Mouse (Mus musculus) 416B (cell line): ENCODE measurements around the gene Dclk1.
A peak's percentile ranks its signal among the peaks of the same experiment; 100 is the strongest.

ENCODE experiments used
- DNase-seq: peaks from one replicate; pipeline ENCODE4 v3.0.0; 2011; ENCODE audit warnings: low read depth

The Dclk1 gene

DNA sequence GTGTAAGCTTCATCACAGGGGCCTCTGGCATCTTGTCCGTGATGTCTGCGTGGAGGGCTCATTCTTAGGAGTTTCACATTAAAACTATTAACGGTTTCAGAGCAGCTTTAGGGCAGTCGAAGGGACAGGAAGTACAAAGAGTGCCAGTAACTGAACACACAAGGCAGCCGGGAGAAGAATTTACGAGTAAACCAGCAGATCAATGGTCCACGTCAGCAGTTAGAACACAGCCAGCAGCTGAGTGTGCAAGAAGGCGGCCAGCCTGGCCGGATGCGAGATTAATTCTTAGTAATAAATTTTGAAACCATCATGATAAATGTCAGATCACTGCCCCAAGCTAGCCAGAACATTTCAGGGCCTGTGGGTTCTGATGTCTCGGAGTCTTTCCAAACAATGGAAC lies 94.7 kb downstream of the Dclk1 start:
- DNase-seq = no peak

GRCm38 (mm10) chr3:55337671-55338070 lies 95.5 kb downstream of the Dclk1 start:
- no peak for DNase-seq

DNA sequence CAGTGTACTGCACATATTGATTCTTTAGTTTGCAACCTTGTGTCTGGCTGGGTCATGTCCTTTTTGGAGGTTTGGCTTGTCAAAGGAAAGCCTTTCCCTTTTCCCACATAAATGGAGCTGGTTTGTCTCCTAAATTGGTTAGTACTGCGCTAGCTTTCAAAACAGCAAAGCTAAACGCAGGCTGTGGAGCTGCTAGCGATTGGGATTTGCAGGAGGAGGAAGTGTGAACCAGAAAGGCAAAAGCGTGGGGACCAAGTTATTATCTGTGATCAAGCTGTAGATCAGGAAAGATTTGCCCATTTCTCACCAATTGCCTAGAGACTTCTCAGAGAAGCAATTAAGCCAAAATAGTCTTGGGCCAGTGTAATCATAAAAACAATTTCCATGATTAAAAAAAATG lies 100.3 kb downstream of the Dclk1 start:
- no peak for DNase-seq

- DNase-seq = no peak
These were observed 105.3 kb downstream of the Dclk1 start for GRCm38 (mm10) chr3:55347371-55348025.

- no peak for DNase-seq
These were observed 105.8 kb downstream of the Dclk1 start for GRCm38 (mm10) chr3:55348026-55348390.

DNA sequence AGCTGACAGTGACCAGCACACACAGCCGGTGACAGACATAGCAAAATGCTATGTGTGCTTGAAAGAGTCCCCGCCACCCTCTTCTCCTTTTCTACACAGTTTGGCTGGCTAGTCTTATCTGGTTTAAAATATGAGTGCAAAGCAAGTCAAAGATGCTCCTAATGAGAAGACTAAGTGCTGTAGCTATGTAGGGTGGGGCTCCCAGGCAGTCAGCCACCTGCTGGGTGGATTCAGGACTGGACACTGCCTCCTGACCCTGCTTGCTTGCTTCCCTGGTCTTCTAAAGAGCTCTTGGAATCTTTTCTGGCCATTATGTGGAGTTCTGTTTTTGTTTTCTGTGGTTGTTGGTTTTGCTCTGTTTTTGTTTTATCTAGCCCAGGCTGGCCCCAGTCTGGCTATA lies 108.0 kb downstream of the Dclk1 start:
- no peak for DNase-seq

GRCm38 (mm10) chr3:55351281-55352052 lies 109.3 kb downstream of the Dclk1 start:
- no peak for DNase-seq

GRCm38 (mm10) chr3:55352529-55352928 lies 110.4 kb downstream of the Dclk1 start:
- DNase-seq = no peak

DNA sequence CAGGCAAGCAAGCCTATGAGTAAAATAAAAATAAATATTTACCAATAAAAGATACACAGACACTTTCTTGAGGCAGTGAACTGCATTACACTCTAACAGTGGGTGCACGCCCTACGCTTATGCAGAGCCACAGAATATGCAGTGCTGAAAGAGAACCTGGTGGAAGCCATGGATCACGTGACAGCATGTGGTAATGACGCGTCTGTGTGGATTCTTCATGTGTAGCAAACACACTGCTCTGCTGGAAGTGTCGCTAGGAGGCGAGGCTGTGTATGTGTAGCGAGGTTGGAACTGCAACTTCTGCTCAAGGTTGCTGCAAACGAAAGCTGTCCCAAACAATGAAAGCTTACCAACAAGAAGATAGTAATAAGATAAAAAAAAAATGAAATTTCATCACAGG lies 111.0 kb downstream of the Dclk1 start:
- peak; percentile 25 for DNase-seq

DNA sequence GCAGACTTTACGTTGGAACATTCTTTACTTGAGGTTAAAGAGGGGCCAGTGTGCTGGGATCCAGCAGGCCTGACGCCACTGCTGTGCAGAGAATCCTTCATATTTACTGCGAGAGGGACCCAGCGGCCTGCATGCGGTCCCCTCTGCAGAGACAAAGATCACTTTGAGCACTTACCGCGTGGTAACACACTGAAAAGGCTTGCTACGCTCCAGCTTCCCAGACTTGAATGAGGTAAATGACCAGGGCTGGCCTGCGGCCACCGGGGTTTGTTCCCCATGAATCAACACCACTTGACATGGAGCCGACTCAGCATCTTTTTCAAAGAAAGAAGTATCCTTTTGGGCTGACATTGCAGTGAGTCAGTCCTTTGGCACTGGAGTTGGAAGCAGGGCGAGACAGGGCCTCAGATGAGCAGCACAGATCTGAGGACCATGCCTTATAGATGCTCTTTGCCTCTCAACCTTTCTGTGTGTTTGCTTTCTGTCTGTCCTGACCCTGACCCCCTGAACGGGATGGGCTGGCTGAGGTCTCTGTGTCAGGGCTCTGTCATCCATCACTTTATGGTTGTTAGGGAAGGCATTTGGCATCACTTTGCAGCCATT lies 111.8 kb downstream of the Dclk1 start:
- DNase-seq = peak; percentile 7

- peak; percentile 72 for DNase-seq
These were observed 112.6 kb downstream of the Dclk1 start for GRCm38 (mm10) chr3:55354765-55355164.

DNA sequence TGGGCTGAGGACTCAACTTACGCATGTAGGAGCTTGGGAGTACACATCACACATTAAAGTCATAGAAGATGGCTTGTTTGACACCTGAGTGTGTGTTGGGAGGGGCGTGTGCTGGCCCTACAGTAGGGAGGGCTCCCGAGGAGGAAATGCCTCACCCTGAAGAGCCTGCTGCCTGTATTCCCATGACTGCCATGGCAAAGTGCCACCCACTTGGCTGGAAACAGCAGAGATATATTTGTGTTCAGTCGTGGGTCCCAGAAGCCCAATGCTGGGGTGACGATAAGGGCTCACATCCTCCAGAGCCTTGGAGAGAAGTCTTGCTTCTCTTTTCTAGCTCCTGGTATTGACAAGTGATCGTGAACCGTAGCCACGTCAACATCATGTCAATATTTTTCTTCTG lies 116.3 kb downstream of the Dclk1 start:
- no peak for DNase-seq

DNA sequence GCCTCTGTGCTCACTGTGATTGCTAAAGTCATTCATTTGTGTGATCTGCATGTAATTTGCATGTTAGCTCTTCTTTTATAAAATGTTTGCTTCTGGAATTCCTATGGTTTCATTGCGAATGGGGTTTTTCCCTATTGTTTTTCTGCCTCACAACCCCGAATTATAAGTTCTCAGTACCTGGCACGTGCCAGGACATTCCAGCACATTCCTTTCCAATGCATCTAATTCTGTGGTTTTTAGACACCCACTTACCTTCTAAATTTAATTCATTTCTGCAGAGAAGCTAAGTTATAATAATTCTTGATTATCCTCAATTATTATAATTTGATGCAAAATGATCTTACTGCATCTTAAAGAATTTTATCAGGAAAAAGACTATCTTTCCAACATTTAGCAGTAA lies 118.7 kb downstream of the Dclk1 start:
- DNase-seq = no peak

DNA sequence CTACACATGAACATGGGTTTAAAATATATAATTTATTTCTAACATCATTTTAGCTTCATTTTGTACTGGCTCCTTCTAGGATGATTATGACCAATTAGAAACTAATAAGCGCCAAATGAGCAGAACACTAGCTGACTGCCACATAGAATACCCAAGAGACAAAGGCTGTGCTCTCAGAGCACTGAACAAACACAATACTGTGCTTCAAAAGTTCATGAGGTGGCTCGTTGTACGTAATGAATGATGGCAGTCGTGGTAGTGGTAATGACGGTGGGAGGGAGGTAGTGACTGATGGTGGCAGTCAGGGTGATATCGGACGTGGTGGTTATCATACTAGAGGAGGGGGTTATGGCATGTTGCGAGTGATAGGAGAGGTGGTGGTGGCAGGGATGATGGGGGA lies 125.0 kb downstream of the Dclk1 start:
- no peak for DNase-seq

DNA sequence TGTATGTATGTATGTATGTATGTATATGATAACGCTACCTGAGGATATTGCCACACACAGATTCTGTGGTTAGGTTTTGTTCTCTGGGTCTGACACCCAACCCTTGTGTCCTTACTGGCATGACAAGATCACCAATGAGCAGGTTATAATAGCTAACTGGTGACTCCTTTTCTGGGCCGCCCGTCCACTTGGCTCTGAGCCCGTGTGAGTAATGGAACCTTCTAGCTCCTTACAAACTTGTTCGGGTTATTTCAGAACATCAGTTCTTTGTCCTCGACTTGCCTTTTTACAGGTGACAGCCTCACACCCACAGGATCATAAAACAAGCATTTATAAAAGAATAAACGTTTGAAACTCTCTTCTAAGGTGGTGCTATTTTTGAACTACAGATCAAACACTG lies 127.0 kb downstream of the Dclk1 start:
- DNase-seq = no peak

DNA sequence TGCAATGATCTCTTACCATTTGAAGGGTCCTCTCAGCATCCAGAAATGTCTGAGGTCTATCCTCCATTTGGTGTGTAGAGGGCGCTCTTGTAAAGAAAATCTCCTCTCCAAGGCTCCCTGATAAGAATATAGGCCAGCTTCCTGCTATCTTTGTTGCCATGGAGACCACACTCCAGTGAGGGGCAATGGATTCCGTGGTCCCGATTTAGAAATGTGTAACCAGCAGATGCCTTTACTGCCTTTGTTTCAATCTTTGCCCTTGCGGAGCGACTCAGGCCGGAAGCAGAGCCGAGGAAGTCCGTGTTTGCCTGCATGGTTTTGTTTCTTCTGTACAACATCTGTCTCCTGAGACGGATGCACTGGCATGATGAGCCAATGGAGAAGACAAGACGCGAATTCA lies 131.5 kb downstream of the Dclk1 start:
- peak; percentile 18 for DNase-seq

GRCm38 (mm10) chr3:55378591-55378990 lies 136.4 kb downstream of the Dclk1 start:
- DNase-seq = no peak

DNA sequence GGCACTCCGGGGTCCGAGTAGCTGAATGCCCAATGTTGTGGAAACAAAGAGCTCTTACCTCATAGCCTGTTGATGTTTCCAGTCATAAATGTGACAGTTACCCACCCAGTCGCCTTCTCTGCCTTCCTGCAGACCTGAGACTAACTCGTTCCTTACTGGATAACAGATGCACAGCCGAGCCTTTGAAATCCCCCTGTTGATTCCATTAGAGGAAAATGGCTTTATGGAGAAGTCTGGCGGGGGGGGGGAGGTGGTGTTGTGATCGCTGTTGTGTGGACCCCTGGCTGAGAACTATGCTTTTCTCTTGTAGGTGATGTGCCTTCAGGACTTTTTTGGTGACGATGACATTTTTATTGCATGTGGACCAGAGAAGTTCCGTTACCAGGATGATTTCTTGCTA lies 138.3 kb downstream of the Dclk1 start:
- DNase-seq = no peak

DNA sequence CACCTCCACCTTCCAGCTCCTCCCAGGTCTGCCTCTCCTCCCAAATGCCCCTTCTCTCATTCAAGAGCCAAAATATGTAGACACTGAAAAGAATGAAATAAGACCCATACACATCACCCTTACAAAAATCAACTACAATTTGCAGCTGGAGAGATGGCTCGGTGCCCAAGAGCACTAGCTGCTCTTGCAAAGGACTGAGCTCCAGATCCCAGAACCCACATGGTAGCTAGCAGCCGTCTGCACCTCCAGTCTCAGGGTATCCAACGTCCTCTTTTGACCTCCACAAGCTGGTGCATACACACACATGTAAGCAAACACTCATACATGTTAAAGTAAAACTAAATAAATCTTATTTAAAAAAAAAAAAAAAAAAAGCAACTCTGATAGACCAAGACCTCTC lies 150.4 kb downstream of the Dclk1 start:
- no peak for DNase-seq

DNA sequence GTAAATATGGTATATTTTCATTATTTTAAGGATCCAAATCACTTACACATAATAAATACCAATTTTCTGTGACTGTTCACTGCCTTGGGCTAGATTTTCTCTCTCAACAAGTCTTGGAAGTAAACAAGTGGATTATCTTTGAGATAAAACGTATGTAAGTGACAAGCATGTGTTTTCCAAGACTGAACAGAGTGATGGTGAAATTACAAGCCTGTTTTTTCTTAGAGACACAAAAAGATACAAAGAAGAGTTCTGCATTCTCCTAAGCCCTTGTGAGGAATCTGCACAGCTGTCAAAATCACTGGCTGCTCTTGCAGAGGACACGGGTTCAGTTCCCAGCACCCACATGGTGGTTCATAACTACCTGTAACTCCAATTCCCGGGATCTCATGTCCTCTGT lies 151.4 kb downstream of the Dclk1 start:
- no peak for DNase-seq

DNA sequence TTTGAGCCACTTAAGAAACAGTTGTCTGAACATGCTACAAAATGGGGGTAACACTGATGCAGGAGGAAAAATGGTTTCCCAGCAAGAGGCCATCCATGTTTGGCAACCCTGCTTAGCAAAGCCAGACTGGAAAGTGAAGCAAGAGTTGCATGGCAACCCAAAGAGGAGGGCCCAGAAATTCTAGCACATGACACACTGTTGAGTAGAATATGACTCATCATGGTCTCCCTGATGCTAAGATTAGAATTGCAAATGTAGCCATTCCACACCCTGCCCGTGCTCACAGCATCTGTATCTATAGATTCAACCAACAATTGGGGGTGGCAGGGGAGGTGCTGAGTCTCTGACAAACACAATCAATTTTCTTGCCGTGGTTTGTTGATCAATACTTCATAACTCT lies 154.6 kb downstream of the Dclk1 start:
- peak; percentile 27 for DNase-seq

DNA sequence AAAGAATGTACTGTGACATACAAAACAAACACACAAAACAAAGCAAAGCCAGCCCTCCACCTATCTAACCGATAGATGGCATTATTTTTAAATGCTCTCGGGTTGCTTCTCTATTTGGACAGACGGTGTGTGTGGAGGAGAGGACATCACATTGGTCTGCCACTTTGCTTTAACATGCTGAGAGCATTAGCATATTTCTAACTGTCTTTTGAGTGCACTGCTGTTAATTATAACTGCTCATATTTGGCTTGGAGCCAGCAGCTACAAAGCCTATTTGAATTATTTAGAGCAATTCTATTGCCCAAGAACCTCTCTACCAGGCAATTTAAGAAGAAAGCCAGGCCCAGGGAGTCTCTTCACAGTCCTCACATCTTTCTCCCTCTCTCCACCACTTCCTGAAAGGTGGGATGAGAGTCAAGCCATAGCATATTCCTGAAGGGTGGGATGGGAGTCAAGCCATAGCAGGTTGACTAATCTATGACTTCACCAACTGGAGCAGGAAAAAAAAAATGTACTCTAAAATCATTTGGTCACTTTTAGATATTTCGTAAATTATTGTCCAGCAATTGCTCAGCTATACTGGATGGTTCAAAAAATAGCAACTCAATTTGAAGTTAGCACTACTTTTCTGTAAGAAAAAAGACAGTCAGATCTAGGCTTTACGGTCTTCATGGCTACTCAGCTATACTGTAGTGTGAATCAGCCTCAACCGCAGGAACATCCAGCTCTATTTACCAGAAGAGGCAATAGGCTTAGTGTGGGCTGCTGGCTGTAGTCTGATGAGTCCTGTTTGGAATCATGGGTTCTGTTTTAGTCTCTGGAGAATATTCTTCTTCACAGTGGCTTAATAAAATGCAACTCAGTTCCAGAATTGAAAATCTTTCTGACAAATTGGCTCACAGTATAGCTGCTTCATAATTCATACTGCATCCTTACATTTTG lies 155.9 kb downstream of the Dclk1 start:
- no peak for DNase-seq
